11 mouse cellular contexts compared by ENCODE assay signal in genomic region chr13:71158300-71158860, GRCm38 (mm10).
A peak's percentile ranks its signal among the peaks of the same experiment; 100 is the strongest.
DNase-seq lines count a peak whose midpoint lies in the region; ATAC-seq and TF ChIP-seq lines count a peak whose summit lies in the region.
"Had no signal": no experiment of that assay in that cellular context is flagged by ENCODE, and none has a peak within 500 bp of the region (broad histone marks: within the 10 kb centered on the region; RNA-seq: fewer than 3 reads in every experiment).

No protein-coding gene starts in this region.

- H3K27me3 ChIP-seq in heart, adult 2 months (ENCODE audit: control insufficient read depth, insufficient read depth, low read length): no peaks in the 10 kb centered on the region
- H3K27me3 ChIP-seq in embryonic facial prominence, embryonic 10.5 days (replicated peaks; ENCODE audit: low read depth, poor library complexity, severe bottlenecking): peaks cover 50% of the 10 kb centered on the region
- 0 out of 2 replicates have a peak, but pooled peaks cover 7% of the 10 kb centered on the region for H3K27me3 ChIP-seq in hindbrain, embryonic 14.5 days (ENCODE audit: control insufficient read depth, insufficient read depth, low read length)
- 0 out of 2 replicates have a peak, but pooled peaks cover 6% of the 10 kb centered on the region for H3K27me3 ChIP-seq in neural tube, embryonic 15.5 days (replicated peaks)
- no peaks in the 10 kb centered on the region for H3K27me3 ChIP-seq in thymus, adult 2 months (ENCODE audit: control insufficient read depth, insufficient read depth, low read length)

- H3K9me3 ChIP-seq in embryonic facial prominence, embryonic 10.5 days: no peaks in the 10 kb centered on the region
- H3K9me3 ChIP-seq in hindbrain, embryonic 14.5 days (ENCODE audit: control insufficient read depth, low read length): no peaks in the 10 kb centered on the region
- H3K9me3 ChIP-seq in neural tube, embryonic 15.5 days (replicated peaks): no peaks in the 10 kb centered on the region
- H3K9me3 ChIP-seq: embryonic facial prominence, embryonic 12.5 days had no signal

- H3K36me3 ChIP-seq in heart, adult 2 months (ENCODE audit: control insufficient read depth, insufficient read depth, low read length): no peaks in the 10 kb centered on the region
- no peaks in the 10 kb centered on the region for H3K36me3 ChIP-seq in embryonic facial prominence, embryonic 10.5 days (replicated peaks)
- H3K36me3 ChIP-seq in hindbrain, embryonic 14.5 days (replicated peaks; ENCODE audit: control insufficient read depth, insufficient read depth): no peaks in the 10 kb centered on the region
- H3K36me3 ChIP-seq in neural tube, embryonic 15.5 days: no peaks in the 10 kb centered on the region
- H3K36me3 ChIP-seq in thymus, adult 2 months (ENCODE audit: control insufficient read depth, insufficient read depth, low read length): no peaks in the 10 kb centered on the region
- H3K36me3 ChIP-seq: embryonic facial prominence, embryonic 12.5 days had no signal

- peak; percentile 5 for DNase-seq in heart, postnatal 10 days
- no peak for DNase-seq in heart, adult 2 months
- peak; percentile 44 for DNase-seq in embryonic facial prominence, embryonic 10.5 days (ENCODE audit: low spot score)
- peak; percentile 58 for DNase-seq in hindbrain, embryonic 14.5 days (ENCODE audit: low spot score)
- no peak for DNase-seq in adrenal gland, adult (ENCODE audit: inconsistent age in 2 of 2, low spot score in 1 of 2)
- DNase-seq in thymus, adult 2 months: no peak
- DNase-seq in layer of hippocampus, adult 8-10 months (ENCODE audit: low spot score in 2 of 2): no peak
- DNase-seq: adrenal gland, adult 2 months; lung, postnatal 14 days had no signal

- no peak overlapping the region for H3K4me3 ChIP-seq in heart, adult 2 months
- 0 out of 2 replicates have a peak overlapping the region, but pooled peaks have one; percentile 16 for H3K4me3 ChIP-seq in embryonic facial prominence, embryonic 10.5 days
- peak overlapping the region; percentile 19 for H3K4me3 ChIP-seq in hindbrain, embryonic 14.5 days (replicated peaks; ENCODE audit: low read length)
- peak overlapping the region; percentile 20 for H3K4me3 ChIP-seq in neural tube, embryonic 15.5 days (replicated peaks)
- H3K4me3 ChIP-seq in thymus, adult 2 months (ENCODE audit: control insufficient read depth, insufficient read depth, low read length): no peak overlapping the region
- H3K4me3 ChIP-seq: embryonic facial prominence, embryonic 12.5 days had no signal

- no peaks in the 10 kb centered on the region for H3K4me1 ChIP-seq in heart, adult 2 months (ENCODE audit: control insufficient read depth, insufficient read depth, low read length)
- H3K4me1 ChIP-seq in embryonic facial prominence, embryonic 10.5 days: peaks cover 15% of the 10 kb centered on the region
- H3K4me1 ChIP-seq in hindbrain, embryonic 14.5 days (replicated peaks; ENCODE audit: control insufficient read depth, insufficient read depth, low read length): peaks cover 16% of the 10 kb centered on the region
- H3K4me1 ChIP-seq in neural tube, embryonic 15.5 days: peaks cover 17% of the 10 kb centered on the region
- H3K4me1 ChIP-seq in thymus, adult 2 months (replicated peaks; ENCODE audit: control insufficient read depth, insufficient read depth, low read length): no peaks in the 10 kb centered on the region
- H3K4me1 ChIP-seq: embryonic facial prominence, embryonic 12.5 days had no signal

- peak; percentile 82 for ATAC-seq in hindbrain, embryonic 14.5 days (ENCODE audit: low FRiP score)
- peak; percentile 35; the same call in 1 of the 2 replicates for ATAC-seq in neural tube, embryonic 15.5 days (ENCODE audit: low FRiP score)

- no peak for TF ChIP-seq EP300 in heart, adult 2 months (IDR thresholded peaks at IDR 0.05; ENCODE audit: insufficient read depth, low read depth, low read length)

- intact Hi-C loops in heart, postnatal 10 days (cut with DNase I): no loop called here
- intact Hi-C loops in heart, adult 2 months (cut with DNase I): no loop called here

- no peak overlapping the region for H3K9ac ChIP-seq in heart, adult 2 months (ENCODE audit: low read depth, low read length)
- peak overlapping the region; percentile 51; the same call in 1 of the 2 replicates for H3K9ac ChIP-seq in hindbrain, embryonic 14.5 days
- H3K9ac ChIP-seq in neural tube, embryonic 15.5 days (replicated peaks): no peak overlapping the region
- H3K9ac ChIP-seq: embryonic facial prominence, embryonic 12.5 days had no signal

- H3K27ac ChIP-seq in heart, adult 2 months: no peak overlapping the region
- no peak overlapping the region for H3K27ac ChIP-seq in embryonic facial prominence, embryonic 10.5 days (replicated peaks)
- H3K27ac ChIP-seq in hindbrain, embryonic 14.5 days: peak overlapping the region; percentile 47; the same call in 1 of the 2 replicates
- H3K27ac ChIP-seq in neural tube, embryonic 15.5 days (replicated peaks): no peak overlapping the region
- H3K27ac ChIP-seq in thymus, adult 2 months (ENCODE audit: control insufficient read depth, insufficient read depth, low read length): no peak overlapping the region
- H3K27ac ChIP-seq: embryonic facial prominence, embryonic 12.5 days had no signal

- WGBS in heart, adult 2 months: 62% methylated on average over 13 of the region's 13 CpGs
- 42% methylated on average over 13 of the region's 13 CpGs for WGBS in embryonic facial prominence, embryonic 10.5 days
- 10% methylated on average over 13 of the region's 13 CpGs for WGBS in hindbrain, embryonic 14.5 days
- WGBS in neural tube, embryonic 15.5 days: 10% methylated on average over 13 of the region's 13 CpGs
- 89% methylated on average over 13 of the region's 13 CpGs for WGBS in thymus, adult 2 months

- TF ChIP-seq POLR2A in heart, adult 2 months (IDR thresholded peaks at IDR 0.05; ENCODE audit: insufficient read depth, low read depth, low read length): no peak
- no peak for TF ChIP-seq POLR2A in thymus, adult 2 months (IDR thresholded peaks at IDR 0.05; ENCODE audit: control insufficient read depth, extremely low read depth, insufficient read depth, low read length, poor library complexity)

- no peak for TF ChIP-seq CTCF in heart, adult 2 months (IDR thresholded peaks at IDR 0.05)
- no peak for TF ChIP-seq CTCF in thymus, adult 2 months (IDR thresholded peaks at IDR 0.05; ENCODE audit: borderline replicate concordance, control insufficient read depth, extremely low read depth, insufficient read depth, low read length, poor library complexity)

- H3K79me2 ChIP-seq in heart, adult 2 months (replicated peaks; ENCODE audit: control insufficient read depth, insufficient read depth, low read length): no peaks in the 10 kb centered on the region

- peak overlapping the region; percentile 55 for H3K4me2 ChIP-seq in hindbrain, embryonic 14.5 days (replicated peaks)
- H3K4me2 ChIP-seq in neural tube, embryonic 15.5 days: peak overlapping the region; percentile 58
- H3K4me2 ChIP-seq: embryonic facial prominence, embryonic 12.5 days had no signal

Comparison
In these comparisons a context has a peak if more than half of its experiments do, and no peak if none do; other contexts are left out.
1. DNase-seq: peak in heart, postnatal 10 days (2 of 2), embryonic facial prominence, embryonic 10.5 days (single experiment) and hindbrain, embryonic 14.5 days (single experiment); none in heart, adult 2 months (0 of 2), adrenal gland, adult (0 of 2), thymus, adult 2 months (single experiment) and layer of hippocampus, adult 8-10 months (0 of 2).
2. H3K4me3 ChIP-seq: peak in embryonic facial prominence, embryonic 10.5 days (single experiment), hindbrain, embryonic 14.5 days (single experiment) and neural tube, embryonic 15.5 days (single experiment); none in heart, adult 2 months (single experiment) and thymus, adult 2 months (single experiment).